Mouse (Mus musculus) kidney, adult 18-20 months (tissue): ENCODE results near the gene Tex33.

Experiments used
- DNase-seq: peaks from one replicate; pipeline ENCODE4 v3.0.0; 2021

The Tex33 gene

GRCm38 (mm10) chr15:78413719-78414117 is 18.0 kb upstream of the Tex33 start:
- DNase-seq = no peak

GRCm38 (mm10) chr15:78413083-78413718 is 17.5 kb upstream of the Tex33 start:
- no peak for DNase-seq

- DNase-seq = peak; percentile 76
Observed at GRCm38 (mm10) chr15:78409570-78410052, 13.9 kb upstream of the Tex33 start.

GRCm38 (mm10) chr15:78406293-78406934 is 10.7 kb upstream of the Tex33 start, which contains the start of gene Mpst:
Mpst (plus strand) TSS chr15:78406416.
- peak; percentile 95 for DNase-seq

- DNase-seq = peak; percentile 98
Observed at GRCm38 (mm10) chr15:78405517-78406211, 10.0 kb upstream of the Tex33 start, which contains the start of gene Tst. Tst (minus strand) TSS chr15:78405907.

- no peak for DNase-seq
Observed at GRCm38 (mm10) chr15:78405098-78405497, 9.4 kb upstream of the Tex33 start.

GRCm38 (mm10) chr15:78403896-78404295 is 8.2 kb upstream of the Tex33 start:
- DNase-seq = peak; percentile 77

GRCm38 (mm10) chr15:78403301-78403741 is 7.6 kb upstream of the Tex33 start:
- peak; percentile 69 for DNase-seq

- DNase-seq = peak; percentile 53
Observed at GRCm38 (mm10) chr15:78402423-78402822, 6.7 kb upstream of the Tex33 start.

GRCm38 (mm10) chr15:78401921-78402320 is 6.2 kb upstream of the Tex33 start:
- DNase-seq = peak; percentile 72

GRCm38 (mm10) chr15:78401345-78401744 is 5.6 kb upstream of the Tex33 start:
- no peak for DNase-seq

- no peak for DNase-seq
Observed at GRCm38 (mm10) chr15:78390855-78391254, 4.9 kb downstream of the Tex33 start.

GRCm38 (mm10) chr15:78385564-78385963 is 10.1 kb downstream of the Tex33 start:
- no peak for DNase-seq

- DNase-seq = no peak
Observed at GRCm38 (mm10) chr15:78384220-78385116, 11.2 kb downstream of the Tex33 start.

- peak; percentile 75 for DNase-seq
Observed at GRCm38 (mm10) chr15:78383450-78384219, 12.1 kb downstream of the Tex33 start.

- peak; percentile 14 for DNase-seq
Observed at GRCm38 (mm10) chr15:78382115-78382514, 13.6 kb downstream of the Tex33 start.

GRCm38 (mm10) chr15:78380741-78381140 is 15.0 kb downstream of the Tex33 start:
- no peak for DNase-seq

- DNase-seq = no peak
Observed at GRCm38 (mm10) chr15:78380208-78380607, 15.5 kb downstream of the Tex33 start.

GRCm38 (mm10) chr15:78378556-78378955 is 17.2 kb downstream of the Tex33 start:
- DNase-seq = no peak

GRCm38 (mm10) chr15:78377859-78378258 is 17.9 kb downstream of the Tex33 start:
- DNase-seq = no peak

GRCm38 (mm10) chr15:78374204-78374603 is 21.5 kb downstream of the Tex33 start:
- DNase-seq = no peak

GRCm38 (mm10) chr15:78372796-78373195 is 22.9 kb downstream of the Tex33 start:
- no peak for DNase-seq
